Mouse (Mus musculus) liver, embryonic 14.5 days (tissue): ENCODE results near the gene Stk35.

Experiments used
- CTCF ChIP-seq: IDR thresholded peaks from 2 replicates; pipeline ENCODE4 v1.5.1; 2016; ENCODE audit warnings: antibody characterized with exemption, low read depth, control low read depth
- EP300 ChIP-seq: IDR thresholded peaks from 2 replicates; pipeline ENCODE4 v1.6.1; 2016; ENCODE audit warnings: antibody characterized with exemption, low read depth

- TF ChIP-seq CTCF, result no peak
- TF ChIP-seq EP300, result no peak
Measured at GRCm38 (mm10) chr2:129821021-129821420, 20.7 kb downstream of the Stk35 start.
